In genomic region chr19:14258621-14259051, GRCm38 (mm10) we compare ENCODE assay signal across 13 mouse cellular contexts.
A peak's percentile ranks its signal among the peaks of the same experiment; 100 is the strongest.
DNase-seq lines count a peak whose midpoint lies in the region; ATAC-seq lines count a peak whose summit lies in the region.
"Had no signal": no experiment of that assay in that cellular context is flagged by ENCODE, and none has a peak within 500 bp of the region (broad histone marks: within the 10 kb centered on the region; RNA-seq: fewer than 3 reads in every experiment).

No protein-coding gene starts in this region.

- intact Hi-C loops in gastrocnemius, postnatal 14 days (cut with DNase I; ENCODE audit: low total_unique reads), result no loop called here

- 3% methylated on average over 5 of the region's 5 CpGs for WGBS in forebrain, embryonic 12.5 days
- WGBS in midbrain, embryonic 13.5 days, result 4% methylated on average over 5 of the region's 5 CpGs

- H3K4me3 ChIP-seq in forebrain, embryonic 12.5 days (replicated peaks), result no peak overlapping the region
- H3K4me3 ChIP-seq in midbrain, embryonic 13.5 days (replicated peaks), result no peak overlapping the region
- H3K4me3 ChIP-seq: embryonic facial prominence, embryonic 13.5 days; limb, embryonic 15.5 days had no signal

- H3K4me1 ChIP-seq in forebrain, embryonic 12.5 days, result peaks cover 21% of the 10 kb centered on the region
- peaks cover 14% of the 10 kb centered on the region for H3K4me1 ChIP-seq in midbrain, embryonic 13.5 days (replicated peaks)
- H3K4me1 ChIP-seq: embryonic facial prominence, embryonic 13.5 days; limb, embryonic 15.5 days had no signal

- H3K27me3 ChIP-seq in forebrain, embryonic 12.5 days, result peaks cover 7% of the 10 kb centered on the region; the same call in 1 of the 2 replicates
- H3K27me3 ChIP-seq in midbrain, embryonic 13.5 days, result peaks cover 34% of the 10 kb centered on the region
- H3K27me3 ChIP-seq: embryonic facial prominence, embryonic 13.5 days; limb, embryonic 15.5 days had no signal

- H3K36me3 ChIP-seq in forebrain, embryonic 12.5 days (replicated peaks), result no peaks in the 10 kb centered on the region
- no peaks in the 10 kb centered on the region for H3K36me3 ChIP-seq in midbrain, embryonic 13.5 days
- H3K36me3 ChIP-seq: embryonic facial prominence, embryonic 13.5 days; limb, embryonic 15.5 days had no signal

- H3K9ac ChIP-seq in forebrain, embryonic 12.5 days, result no peak overlapping the region
- no peak overlapping the region for H3K9ac ChIP-seq in midbrain, embryonic 13.5 days (replicated peaks)
- H3K9ac ChIP-seq: embryonic facial prominence, embryonic 13.5 days; limb, embryonic 15.5 days had no signal

- 0 out of 2 replicates have a peak overlapping the region, but pooled peaks have one; percentile 43 for H3K27ac ChIP-seq in forebrain, embryonic 12.5 days
- peak overlapping the region; percentile 22; the same call in 1 of the 2 replicates for H3K27ac ChIP-seq in midbrain, embryonic 13.5 days
- H3K27ac ChIP-seq: embryonic facial prominence, embryonic 13.5 days; limb, embryonic 15.5 days had no signal

- peak; percentile 7 for DNase-seq in gastrocnemius, postnatal 14 days
- no peak for DNase-seq in gastrocnemius, postnatal 4 days (ENCODE audit: low spot score in 2 of 2)
- peak; percentile 31 for DNase-seq in brain, adult 2 months (ENCODE audit: low read depth, low spot score)
- DNase-seq in adrenal gland, postnatal 4 days (ENCODE audit: low spot score in 2 of 2), result no peak
- DNase-seq in heart, postnatal 4 days, result no peak
- DNase-seq: heart, adult 18-20 months; kidney, postnatal 36 days; lung, postnatal 36 days had no signal

- peak overlapping the region; percentile 33 for H3K4me2 ChIP-seq in forebrain, embryonic 12.5 days
- H3K4me2 ChIP-seq in midbrain, embryonic 13.5 days (replicated peaks), result peak overlapping the region; percentile 11
- H3K4me2 ChIP-seq: embryonic facial prominence, embryonic 13.5 days; limb, embryonic 15.5 days had no signal

- peak; percentile 80 for ATAC-seq in forebrain, embryonic 12.5 days (ENCODE audit: low FRiP score)
- ATAC-seq in midbrain, embryonic 13.5 days, result peak; percentile 92
- ATAC-seq: CD4-positive, CD25-positive, alpha-beta regulatory T cell, adult 4 months had no signal

- H3K9me3 ChIP-seq in forebrain, embryonic 12.5 days, result no peaks in the 10 kb centered on the region
- no peaks in the 10 kb centered on the region for H3K9me3 ChIP-seq in midbrain, embryonic 13.5 days
- H3K9me3 ChIP-seq: embryonic facial prominence, embryonic 13.5 days; limb, embryonic 15.5 days had no signal

Comparison
In these comparisons a context has a peak if more than half of its experiments do, and no peak if none do; other contexts are left out.
1. DNase-seq: peak in gastrocnemius, postnatal 14 days (single experiment) and brain, adult 2 months (single experiment); none in gastrocnemius, postnatal 4 days (0 of 2), adrenal gland, postnatal 4 days (0 of 2) and heart, postnatal 4 days (single experiment).